Mouse (Mus musculus): ENCODE measurements around the gene Prr29. TPM values are rescaled to one million over a fixed set of nuclear protein-coding genes. Genes with fewer than 3 reads are reported as not detected.
"Not testable (repeated sequence)": the region's sequence is repeated elsewhere in the genome, so short reads cannot be mapped to it uniquely, and the experiment has no call there.

Prr29 gene
- total and polyA plus RNA-seq, 3 experiments = 0.61 TPM; not detected in 2

DNA sequence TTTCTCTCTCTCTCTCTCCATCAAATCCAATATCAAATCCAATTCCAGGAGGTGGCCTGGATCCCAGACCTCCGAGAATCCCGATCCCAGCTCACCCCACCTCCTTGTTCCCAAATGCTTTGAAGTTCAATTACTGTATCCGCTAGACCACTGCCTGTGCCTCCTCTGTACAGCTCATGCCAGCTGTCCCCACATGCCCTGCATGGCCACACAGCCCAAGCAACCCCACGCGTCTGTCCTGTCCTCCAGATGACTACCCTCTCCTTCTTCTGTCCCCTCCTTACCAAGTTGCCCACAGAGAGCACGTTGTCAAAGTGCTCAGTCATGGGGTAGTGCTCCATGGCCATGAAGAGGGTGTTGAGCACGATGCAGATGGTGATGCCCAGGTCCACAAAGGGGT is 26.4 kb upstream of the Prr29 start:
- peaks cover 7 to 13% of the 10 kb centered on the region in 2 experiments for H3K27me3 ChIP-seq (ENCODE audit: control insufficient read depth in 1 of 2, insufficient read depth in 2 of 2, low read length in 2 of 2)
- no peaks in the 10 kb centered on the region for H3K9me3 ChIP-seq (replicated peaks; ENCODE audit: insufficient read depth, low read length)
- no peak overlapping the region for H3K4me3 ChIP-seq (ENCODE audit: control insufficient read depth in 1 of 2, insufficient read depth in 1 of 2, low read depth in 2 of 2, low read length in 2 of 2)
- TF ChIP-seq NRF1 (IDR thresholded peaks at IDR 0.05; ENCODE audit: insufficient read depth, low read depth, low read length, poor library complexity, severe bottlenecking) = no peak
- no peak for TF ChIP-seq SIN3A (IDR thresholded peaks at IDR 0.05; ENCODE audit: low read length)
- no peak for TF ChIP-seq UBTF (IDR thresholded peaks at IDR 0.05; ENCODE audit: borderline replicate concordance, insufficient read depth, low read depth, low read length)
- TF ChIP-seq MXI1 (IDR thresholded peaks at IDR 0.05; ENCODE audit: low read depth, low read length) = no peak
- TF ChIP-seq NELFE (IDR thresholded peaks at IDR 0.05; ENCODE audit: low read depth, low read length) = no peak
- TF ChIP-seq GATA1 (IDR thresholded peaks at IDR 0.05; ENCODE audit: low read depth, low read length) = no peak
- no peak for TF ChIP-seq EP300 (IDR thresholded peaks at IDR 0.05; ENCODE audit: low read depth in 1 of 2, low read length in 2 of 2)
- no peak for TF ChIP-seq RAD21 (IDR thresholded peaks at IDR 0.05; ENCODE audit: low read depth, low read length)
- TF ChIP-seq MAZ (IDR thresholded peaks at IDR 0.05; ENCODE audit: low read depth, low read length) = no peak
- TF ChIP-seq MAFK (IDR thresholded peaks at IDR 0.05; ENCODE audit: borderline replicate concordance, low read depth, low read length) = no peak
- TF ChIP-seq MAX (IDR thresholded peaks at IDR 0.05; ENCODE audit: low read length) = no peak
- no peak for TF ChIP-seq USF2 (IDR thresholded peaks at IDR 0.05; ENCODE audit: borderline replicate concordance in 1 of 2, insufficient read depth in 1 of 2, low read depth in 1 of 2, low read length in 2 of 2)
- no peak for TF ChIP-seq E2F4 (IDR thresholded peaks at IDR 0.05; ENCODE audit: borderline replicate concordance, low read depth, low read length)
- TF ChIP-seq ZC3H11A (IDR thresholded peaks at IDR 0.05; ENCODE audit: low read depth, low read length) = no peak
- TF ChIP-seq JUND (IDR thresholded peaks at IDR 0.05; ENCODE audit: low read depth, low read length) = no peak
- no peak for TF ChIP-seq CHD1 (IDR thresholded peaks at IDR 0.05; ENCODE audit: low read depth, low read length)
- no peak for TF ChIP-seq ZKSCAN1 (IDR thresholded peaks at IDR 0.05; ENCODE audit: low read depth, low read length)
- TF ChIP-seq POLR2AphosphoS5 (IDR thresholded peaks at IDR 0.05; ENCODE audit: borderline replicate concordance, low read depth, low read length) = no peak
- TF ChIP-seq ETS1 (IDR thresholded peaks at IDR 0.05; ENCODE audit: low read depth, low read length) = no peak
- H3K9ac ChIP-seq (ENCODE audit: control insufficient read depth, low read depth, low read length, poor library complexity, severe bottlenecking) = no peak overlapping the region
- DNase-seq (ENCODE audit: low read depth, low spot score) = no peak
- no peaks in the 10 kb centered on the region for H3K4me1 ChIP-seq (ENCODE audit: control insufficient read depth in 1 of 2, insufficient read depth in 2 of 2, low read length in 2 of 2)
- no peaks in the 10 kb centered on the region for H3K79me2 ChIP-seq (ENCODE audit: control insufficient read depth, insufficient read depth, low read length, poor library complexity)
- H3K27ac ChIP-seq (ENCODE audit: control insufficient read depth, low read depth, low read length) = no peak overlapping the region
- H3K36me3 ChIP-seq (ENCODE audit: control insufficient read depth in 1 of 2, insufficient read depth in 2 of 2, low read length in 2 of 2) = no peaks in the 10 kb centered on the region

DNA sequence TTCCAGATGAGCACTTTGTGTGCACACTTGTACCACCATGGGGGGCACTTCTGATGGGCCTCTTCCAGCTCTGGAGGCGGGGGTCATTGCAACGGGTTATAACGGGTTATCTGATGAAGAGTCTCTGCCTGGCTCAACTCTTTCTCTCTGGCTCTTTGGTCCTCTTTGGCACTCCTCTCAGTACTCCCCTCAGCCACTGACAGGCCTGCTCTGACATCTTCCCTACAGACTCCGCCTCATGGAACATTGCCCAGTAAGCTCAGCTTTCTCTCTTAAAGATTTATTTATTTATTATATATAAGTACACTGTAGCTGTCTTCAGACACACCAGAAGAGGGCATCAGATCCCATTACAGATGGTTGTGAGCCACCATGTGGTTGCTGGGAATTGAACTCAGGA is 25.9 kb upstream of the Prr29 start:
- peaks cover 7 to 16% of the 10 kb centered on the region in 2 experiments for H3K27me3 ChIP-seq (ENCODE audit: control insufficient read depth in 1 of 2, insufficient read depth in 2 of 2, low read length in 2 of 2)
- not testable (repeated sequence) for H3K79me2 ChIP-seq (ENCODE audit: control insufficient read depth, insufficient read depth, low read length, poor library complexity); H3K4me1 ChIP-seq (ENCODE audit: control insufficient read depth in 1 of 2, insufficient read depth in 2 of 2, low read length in 2 of 2); H3K4me3 ChIP-seq (ENCODE audit: control insufficient read depth in 1 of 2, insufficient read depth in 1 of 2, low read depth in 2 of 2, low read length in 2 of 2); H3K9me3 ChIP-seq (replicated peaks; ENCODE audit: insufficient read depth, low read length); H3K27ac ChIP-seq (ENCODE audit: control insufficient read depth, low read depth, low read length); H3K9ac ChIP-seq (ENCODE audit: control insufficient read depth, low read depth, low read length, poor library complexity, severe bottlenecking); H3K36me3 ChIP-seq (ENCODE audit: control insufficient read depth in 1 of 2, insufficient read depth in 2 of 2, low read length in 2 of 2); DNase-seq (ENCODE audit: low read depth, low spot score)

All from MEL (cell line).